Mouse (Mus musculus): ENCODE measurements around the gene Gpr179. TPM values are rescaled to one million over a fixed set of nuclear protein-coding genes. Genes with fewer than 3 reads are reported as not detected.
"Not testable (repeated sequence)": the region's sequence is repeated elsewhere in the genome, so short reads cannot be mapped to it uniquely, and the experiment has no call there.

Gene Gpr179
- polyA plus RNA-seq, 1 experiment from 2014 or later = 0.16 TPM

DNA sequence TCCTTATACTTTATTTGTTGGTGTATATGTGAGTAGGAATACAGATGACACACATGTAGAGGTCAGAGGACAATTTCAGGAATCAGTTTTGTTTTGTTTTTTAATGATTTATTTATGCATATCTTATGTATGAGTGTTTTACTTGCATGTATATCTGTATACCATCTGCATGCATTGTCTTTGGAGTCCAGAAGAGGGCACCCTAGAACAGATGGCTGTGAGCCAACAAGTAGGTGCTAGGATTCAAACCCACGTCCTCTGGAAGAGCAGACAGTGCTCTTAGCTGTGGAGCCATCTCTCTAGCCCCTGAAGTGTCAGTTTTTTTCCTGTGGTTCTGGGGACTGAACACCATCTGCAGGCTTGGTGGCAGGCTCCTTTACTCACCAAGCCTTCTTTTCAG lies 26.7 kb downstream of the Gpr179 start:
- WGBS = 80% methylated on average over 1 of the region's 1 CpGs
- Histone ChIP-seq H3K36me3 (ENCODE audit: control insufficient read depth, insufficient read depth, low read length) (peaks cover 40% of the 10 kb centered on the region), H3K27me3 (ENCODE audit: control insufficient read depth, insufficient read depth, low read length) (no peaks in the 10 kb centered on the region), H3K4me2 (replicated peaks; ENCODE audit: low read depth, low read length) (no peak overlapping the region), H3K9ac (replicated peaks; ENCODE audit: low read depth, low read length) (no peak overlapping the region), H3K4me3 (ENCODE audit: low read depth, low read length) (no peak overlapping the region), H3K9me3 (ENCODE audit: control insufficient read depth, low read depth, low read length) (no peaks in the 10 kb centered on the region), H3K27ac (ENCODE audit: low read length) (no peak overlapping the region), H3K4me1 (ENCODE audit: control insufficient read depth, insufficient read depth, low read length) (no peaks in the 10 kb centered on the region)
- no peak for ATAC-seq (ENCODE audit: insufficient number of reproducible peaks, insufficient read depth, low FRiP score, low read depth)

DNA sequence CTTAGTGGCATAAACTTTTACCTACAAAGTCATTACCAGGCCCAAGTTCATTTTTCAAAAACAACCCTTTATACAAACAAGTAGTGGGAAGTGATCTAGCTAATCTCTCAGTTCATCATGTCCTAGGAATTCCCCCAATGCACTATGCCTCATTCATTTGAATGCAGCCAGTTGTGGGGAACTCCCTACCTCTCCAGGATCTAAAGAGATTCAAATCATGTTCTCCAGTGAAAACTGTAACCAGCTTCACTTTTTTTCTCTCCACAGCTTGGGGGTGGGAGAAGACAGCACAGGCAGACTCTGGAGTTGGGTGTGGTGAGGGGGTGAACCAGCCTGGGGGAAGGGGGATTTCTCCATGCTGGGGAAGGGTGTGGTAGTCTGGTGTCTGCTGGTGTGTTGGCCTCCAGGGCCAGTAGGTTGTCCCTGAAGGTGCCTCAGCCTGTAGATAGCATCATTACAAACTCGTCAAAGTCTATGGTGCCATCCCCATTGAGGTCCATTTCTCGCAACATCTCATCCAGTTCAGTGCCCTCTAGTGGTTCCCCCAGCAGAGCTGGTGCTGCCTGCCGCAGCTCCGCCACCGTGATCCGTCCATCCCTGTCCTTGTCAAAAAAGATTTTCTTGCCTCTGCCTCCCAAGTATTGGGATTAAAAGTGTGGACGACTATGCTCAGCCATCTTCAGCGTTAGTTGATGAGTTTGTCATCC lies 29.8 kb downstream of the Gpr179 start:
- not testable (repeated sequence) for H3K9ac ChIP-seq (replicated peaks; ENCODE audit: low read depth, low read length); H3K4me1 ChIP-seq (ENCODE audit: control insufficient read depth, insufficient read depth, low read length); H3K4me3 ChIP-seq (ENCODE audit: low read depth, low read length); H3K27me3 ChIP-seq (ENCODE audit: control insufficient read depth, insufficient read depth, low read length); H3K4me2 ChIP-seq (replicated peaks; ENCODE audit: low read depth, low read length); H3K27ac ChIP-seq (ENCODE audit: low read length); ATAC-seq (ENCODE audit: insufficient number of reproducible peaks, insufficient read depth, low FRiP score, low read depth); H3K9me3 ChIP-seq (ENCODE audit: control insufficient read depth, low read depth, low read length)
- WGBS = 83% methylated on average over 8 of the region's 8 CpGs
- peaks cover 28% of the 10 kb centered on the region for H3K36me3 ChIP-seq (ENCODE audit: control insufficient read depth, insufficient read depth, low read length)

DNA sequence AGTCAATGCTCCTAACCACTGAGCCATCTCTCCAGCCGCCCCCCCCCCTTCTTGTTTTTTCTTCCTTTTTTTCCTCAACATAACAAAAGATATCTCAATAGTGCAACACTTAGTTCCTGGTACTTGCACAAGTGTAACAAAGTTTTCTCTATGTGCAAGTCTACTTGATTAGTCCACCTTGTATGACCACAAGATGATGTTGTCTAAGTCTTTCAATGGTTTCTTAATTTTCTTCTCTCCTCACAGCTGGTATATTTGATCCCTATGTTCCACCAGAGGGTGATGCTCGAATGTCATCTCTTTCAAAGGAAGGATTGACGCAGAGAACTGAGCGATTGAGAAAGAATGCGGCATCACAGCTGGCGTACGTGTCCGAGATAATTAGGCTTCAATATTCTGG lies 30.7 kb downstream of the Gpr179 start:
- no peak for ATAC-seq (ENCODE audit: insufficient number of reproducible peaks, insufficient read depth, low FRiP score, low read depth)
- Histone ChIP-seq H3K36me3 (ENCODE audit: control insufficient read depth, insufficient read depth, low read length) (peaks cover 21% of the 10 kb centered on the region), H3K4me1 (ENCODE audit: control insufficient read depth, insufficient read depth, low read length) (0 out of 2 replicates have a peak, but pooled peaks cover 2% of the 10 kb centered on the region), H3K9ac (replicated peaks; ENCODE audit: low read depth, low read length) (no peak overlapping the region), H3K27ac (ENCODE audit: low read length) (no peak overlapping the region), H3K9me3 (ENCODE audit: control insufficient read depth, low read depth, low read length) (no peaks in the 10 kb centered on the region), H3K27me3 (ENCODE audit: control insufficient read depth, insufficient read depth, low read length) (no peaks in the 10 kb centered on the region), H3K4me3 (ENCODE audit: low read depth, low read length) (no peak overlapping the region), H3K4me2 (replicated peaks; ENCODE audit: low read depth, low read length) (no peak overlapping the region)
- 95% methylated on average over 8 of the region's 8 CpGs for WGBS

DNA sequence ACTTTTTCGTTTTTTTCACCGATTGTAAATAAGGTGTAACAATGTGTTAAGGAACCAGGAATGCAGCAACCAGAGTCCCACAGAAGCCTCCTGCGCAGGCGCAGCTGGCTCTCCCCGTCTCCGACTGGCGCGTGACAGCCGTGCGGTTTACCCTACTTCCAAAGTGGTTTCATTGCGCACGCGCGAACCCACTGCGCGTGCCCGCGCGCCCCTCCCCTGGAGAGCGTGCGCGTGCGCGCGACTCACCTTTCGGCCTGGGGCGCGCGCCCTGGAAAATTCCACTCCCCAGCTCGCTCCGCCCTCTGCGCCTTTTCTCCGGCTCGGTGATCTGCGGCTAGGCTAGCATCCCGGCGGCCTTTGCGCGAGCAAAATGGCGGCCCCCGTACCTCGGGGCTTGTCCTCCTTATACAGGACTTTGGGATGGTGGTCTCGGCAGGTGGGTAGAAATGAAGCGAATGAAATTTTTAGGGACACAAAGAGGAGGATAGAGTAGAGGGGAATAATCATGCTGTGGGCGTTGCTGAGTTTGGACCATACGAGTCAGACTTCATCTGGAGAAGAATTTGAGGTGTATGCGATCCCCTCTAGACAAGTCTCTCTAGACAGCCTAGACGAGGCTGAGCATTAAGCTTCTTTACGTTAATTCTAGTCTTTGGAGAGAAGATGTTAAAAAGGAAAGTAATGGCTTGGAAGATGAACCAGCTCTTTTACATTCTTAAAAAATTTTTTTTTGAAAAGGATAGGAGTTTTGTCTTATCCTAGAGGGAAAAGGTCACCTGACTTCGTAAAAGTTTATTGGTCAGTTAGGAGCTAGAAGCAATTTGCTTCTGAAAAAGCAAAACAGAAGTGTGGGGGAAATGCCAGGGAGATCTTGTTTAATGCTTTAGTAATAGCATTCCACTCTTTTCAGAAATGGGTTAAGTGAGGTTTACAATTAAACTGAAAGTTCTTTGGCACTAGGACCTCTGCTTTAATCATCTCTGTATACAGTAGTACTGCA lies 36.1 kb downstream of the Gpr179 start, which contains the start of gene Mrpl45:
Gene Mrpl45, plus strand, starts transcription at position 213 of the 1,000 bp plus-strand sequence.
- Histone ChIP-seq H3K36me3 (ENCODE audit: control insufficient read depth, insufficient read depth, low read length) (no peaks in the 10 kb centered on the region; the same call in 1 of the 2 replicates), H3K4me1 (ENCODE audit: control insufficient read depth, insufficient read depth, low read length) (peaks cover 7% of the 10 kb centered on the region; the same call in 1 of the 2 replicates), H3K27ac (ENCODE audit: low read length) (peak within 1 kb of the TSS; percentile 71; the same call in 1 of the 2 replicates), H3K27me3 (ENCODE audit: control insufficient read depth, insufficient read depth, low read length) (no peaks in the 10 kb centered on the region), H3K9me3 (ENCODE audit: control insufficient read depth, low read depth, low read length) (no peaks in the 10 kb centered on the region), H3K4me3 (ENCODE audit: low read depth, low read length) (peak within 1 kb of the TSS; percentile 43), H3K9ac (replicated peaks; ENCODE audit: low read depth, low read length) (peak within 1 kb of the TSS; percentile 39; the same call in 1 of the 2 replicates), H3K4me2 (replicated peaks; ENCODE audit: low read depth, low read length) (peak within 1 kb of the TSS; percentile 63)
- peak; percentile 92 for ATAC-seq (ENCODE audit: insufficient number of reproducible peaks, insufficient read depth, low FRiP score, low read depth)
- WGBS = under 1% methylated on average over 50 of the region's 50 CpGs

DNA sequence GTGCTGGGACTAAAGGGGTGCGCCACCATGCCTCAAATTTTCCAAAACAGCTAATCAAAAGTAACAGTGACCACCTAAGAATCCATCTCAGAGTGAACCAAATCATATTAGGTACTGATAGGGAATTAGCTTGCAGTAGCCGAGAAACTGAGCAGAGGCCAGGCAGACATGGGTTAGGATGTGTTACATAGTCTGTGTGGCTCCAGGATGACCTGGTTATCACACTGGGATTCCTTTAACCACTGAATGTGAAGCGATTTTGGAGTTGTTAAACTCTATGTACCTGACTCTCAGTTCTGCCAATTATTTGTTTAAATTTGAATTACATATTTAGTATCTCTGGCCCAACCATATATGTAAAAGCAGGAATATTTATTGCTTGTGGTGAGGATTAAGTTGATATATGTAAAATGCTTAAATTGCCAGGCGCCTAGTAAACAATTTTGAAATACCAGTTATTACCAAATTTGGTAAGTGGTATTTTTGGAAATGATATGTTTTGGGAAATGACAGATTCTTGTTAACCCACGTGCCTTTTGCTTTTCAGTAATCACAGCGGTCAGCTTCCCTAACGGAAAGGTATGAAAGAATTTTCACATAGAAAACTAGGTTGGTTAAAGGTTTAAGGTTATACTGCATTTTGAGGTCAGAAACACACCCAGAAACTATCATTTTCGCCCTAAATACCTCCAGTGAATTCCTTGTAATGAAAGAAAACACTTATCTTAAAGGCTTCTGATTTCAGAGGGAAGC lies 37.0 kb downstream of the Gpr179 start:
- Histone ChIP-seq H3K4me1 (ENCODE audit: control insufficient read depth, insufficient read depth, low read length) (peaks cover 10% of the 10 kb centered on the region; the same call in 1 of the 2 replicates), H3K9ac (replicated peaks; ENCODE audit: low read depth, low read length) (no peak overlapping the region), H3K27me3 (ENCODE audit: control insufficient read depth, insufficient read depth, low read length) (no peaks in the 10 kb centered on the region), H3K27ac (ENCODE audit: low read length) (peak overlapping the region; percentile 71; the same call in 1 of the 2 replicates), H3K4me2 (replicated peaks; ENCODE audit: low read depth, low read length) (peak overlapping the region; percentile 35), H3K4me3 (ENCODE audit: low read depth, low read length) (peak overlapping the region; percentile 43), H3K36me3 (ENCODE audit: control insufficient read depth, insufficient read depth, low read length) (no peaks in the 10 kb centered on the region; the same call in 1 of the 2 replicates), H3K9me3 (ENCODE audit: control insufficient read depth, low read depth, low read length) (no peaks in the 10 kb centered on the region)
- 43% methylated on average over 8 of the region's 8 CpGs for WGBS
- ATAC-seq (ENCODE audit: insufficient number of reproducible peaks, insufficient read depth, low FRiP score, low read depth) = no peak

DNA sequence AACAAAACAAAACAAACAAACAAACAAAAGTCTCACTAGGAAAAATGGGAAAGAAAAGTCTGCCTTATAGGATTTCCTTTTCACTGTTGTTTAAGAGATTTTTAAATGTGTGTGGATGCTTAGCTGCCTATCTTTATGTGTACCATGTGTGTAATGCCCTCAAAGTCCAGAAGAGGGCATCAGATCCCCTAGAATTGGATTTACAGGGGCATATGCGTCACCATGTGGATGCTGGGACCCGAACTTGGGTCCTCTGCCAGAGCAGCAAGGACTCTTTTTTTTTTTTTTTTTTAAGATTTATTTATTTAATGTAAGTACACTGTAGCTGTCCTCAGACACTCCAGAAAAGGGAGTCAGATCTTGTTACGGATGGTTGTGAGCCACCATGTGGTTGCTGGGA lies 37.8 kb downstream of the Gpr179 start:
- Histone ChIP-seq H3K9ac (replicated peaks; ENCODE audit: low read depth, low read length) (no peak overlapping the region), H3K9me3 (ENCODE audit: control insufficient read depth, low read depth, low read length) (no peaks in the 10 kb centered on the region), H3K27me3 (ENCODE audit: control insufficient read depth, insufficient read depth, low read length) (no peaks in the 10 kb centered on the region), H3K27ac (ENCODE audit: low read length) (no peak overlapping the region), H3K36me3 (ENCODE audit: control insufficient read depth, insufficient read depth, low read length) (no peaks in the 10 kb centered on the region; the same call in 1 of the 2 replicates), H3K4me2 (replicated peaks; ENCODE audit: low read depth, low read length) (no peak overlapping the region), H3K4me3 (ENCODE audit: low read depth, low read length) (no peak overlapping the region), H3K4me1 (ENCODE audit: control insufficient read depth, insufficient read depth, low read length) (peaks cover 13% of the 10 kb centered on the region; the same call in 1 of the 2 replicates)
- 95% methylated on average over 3 of the region's 3 CpGs for WGBS
- ATAC-seq (ENCODE audit: insufficient number of reproducible peaks, insufficient read depth, low FRiP score, low read depth) = no peak

DNA sequence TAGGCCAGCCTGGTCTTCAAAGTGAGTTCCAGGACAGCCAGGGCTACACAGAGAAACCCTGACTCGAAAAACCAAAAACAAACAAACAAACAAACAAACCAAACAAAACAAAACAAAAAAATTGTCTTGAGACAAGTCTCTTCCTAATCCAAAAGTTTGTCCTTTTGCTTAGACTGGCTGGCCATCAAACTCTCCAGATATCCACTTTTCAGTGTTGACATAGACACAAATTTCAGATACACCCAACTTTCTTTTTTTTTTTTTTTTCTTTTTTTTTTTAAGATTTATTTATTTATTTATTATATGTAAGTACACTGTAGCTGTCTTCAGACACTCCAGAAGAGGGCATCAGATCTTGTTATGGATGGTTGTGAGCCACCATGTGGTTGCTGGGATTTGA lies 39.0 kb downstream of the Gpr179 start:
- WGBS = 71% methylated on average over 1 of the region's 1 CpGs
- not testable (repeated sequence) for H3K4me2 ChIP-seq (replicated peaks; ENCODE audit: low read depth, low read length); H3K4me3 ChIP-seq (ENCODE audit: low read depth, low read length); H3K9ac ChIP-seq (replicated peaks; ENCODE audit: low read depth, low read length); H3K27ac ChIP-seq (ENCODE audit: low read length); ATAC-seq (ENCODE audit: insufficient number of reproducible peaks, insufficient read depth, low FRiP score, low read depth); H3K9me3 ChIP-seq (ENCODE audit: control insufficient read depth, low read depth, low read length); H3K27me3 ChIP-seq (ENCODE audit: control insufficient read depth, insufficient read depth, low read length); H3K36me3 ChIP-seq (ENCODE audit: control insufficient read depth, insufficient read depth, low read length)
- peaks cover 13% of the 10 kb centered on the region; the same call in 1 of the 2 replicates for H3K4me1 ChIP-seq (ENCODE audit: control insufficient read depth, insufficient read depth, low read length)
